Mouse (Mus musculus) leukemia stem cell, adult 10-12 weeks (primary cell): ENCODE measurements around the gene Matk. TPM values are rescaled to one million over a fixed set of nuclear protein-coding genes. Genes with fewer than 3 reads are reported as not detected.

ENCODE experiments used
- polyA plus RNA-seq: library from polyadenylated mRNA; stranded (reverse); fragments of >175 nt; gene quantifications from 2 replicates; pipeline ENCODE4 v1.2.3, GENCODE M21; 2012; ENCODE audit warnings: low replicate concordance

The Matk gene
- 4.8 and 18.9 TPM in 2 replicates for polyA plus RNA-seq

GRCm38 (mm10) chr10:81252424-81253419, at the start of gene Matk:
TSS of gene Matk (plus strand) at chr10:81252935.

GRCm38 (mm10) chr10:81230438-81231332, 22.1 kb upstream of the Matk start, which contains the start of gene Atcay:
TSS of gene Atcay (minus strand) at chr10:81230833.

GRCm38 (mm10) chr10:81232580-81233225, 20.0 kb upstream of the Matk start, which contains the start of gene Zfr2:
TSS of gene Zfr2 (plus strand) at chr10:81233155.

GRCm38 (mm10) chr10:81266211-81267105, 13.7 kb downstream of the Matk start, which contains the start of the genes Mrpl54 and Apba3:
TSS of gene Mrpl54 (minus strand) at chr10:81266934.
TSS of gene Apba3 (plus strand) at chr10:81266960.

GRCm38 (mm10) chr10:81291511-81292104, 38.9 kb downstream of the Matk start, which contains the start of gene Tjp3:
TSS of gene Tjp3 (minus strand) at chr10:81291581.

GRCm38 (mm10) chr10:81292554-81293333, 40.0 kb downstream of the Matk start, which contains the start of gene Pip5k1c:
TSS of gene Pip5k1c (plus strand) at chr10:81292963.

Other genes starting within 250 kb of the Matk start
- 0.27 and 0.35 TPM in 2 replicates for gene Gng7, start 238.0 kb upstream of the Matk start, polyA plus RNA-seq
- gene Diras1, start 227.3 kb upstream of the Matk start, polyA plus RNA-seq = not detected in 2 replicates
- 13.0 and 21.1 TPM in 2 replicates for gene Slc39a3, start 215.5 kb upstream of the Matk start, polyA plus RNA-seq
- gene Sgta, start 192.8 kb upstream of the Matk start, polyA plus RNA-seq = 204 and 220 TPM in 2 replicates
- 162 and 193 TPM in 2 replicates for gene Thop1, start 182.9 kb upstream of the Matk start, polyA plus RNA-seq
- gene Creb3l3, start 154.1 kb upstream of the Matk start, polyA plus RNA-seq = 0.35 TPM in 1 of 2 replicates, not detected in the other
- 498 and 833 TPM in 2 replicates for gene Map2k2, start 147.0 kb upstream of the Matk start, polyA plus RNA-seq
- 295 and 321 TPM in 2 replicates for gene Zbtb7a, start 117.7 kb upstream of the Matk start, polyA plus RNA-seq
- gene Pias4, start 85.0 kb upstream of the Matk start, polyA plus RNA-seq = 90.2 and 186 TPM in 2 replicates
- gene Eef2, start 76.3 kb upstream of the Matk start, polyA plus RNA-seq = 344 and 2,489 TPM in 2 replicates
- 53.3 and 169 TPM in 2 replicates for gene Dapk3, start 69.9 kb upstream of the Matk start, polyA plus RNA-seq
- not detected in 2 replicates for gene 4930442H23Rik, start 69.1 kb upstream of the Matk start, polyA plus RNA-seq
- gene Nmrk2, start 50.9 kb upstream of the Matk start, polyA plus RNA-seq = not detected in 2 replicates
- gene Atcay, start 22.1 kb upstream of the Matk start, polyA plus RNA-seq = 0.09 and 0.16 TPM in 2 replicates
- 1.6 and 1.7 TPM in 2 replicates for gene Zfr2, start 19.8 kb upstream of the Matk start, polyA plus RNA-seq
- 351 and 433 TPM in 2 replicates for gene Mrpl54, start 14.0 kb downstream of the Matk start, polyA plus RNA-seq
- 147 and 155 TPM in 2 replicates for gene Apba3, start 14.0 kb downstream of the Matk start, polyA plus RNA-seq
- 2.4 and 5.3 TPM in 2 replicates for gene Tjp3, start 38.6 kb downstream of the Matk start, polyA plus RNA-seq
- 189 and 253 TPM in 2 replicates for gene Pip5k1c, start 40.0 kb downstream of the Matk start, polyA plus RNA-seq
- 67.6 and 96.5 TPM in 2 replicates for gene Cactin, start 68.2 kb downstream of the Matk start, polyA plus RNA-seq
- 3.7 and 8.0 TPM in 2 replicates for gene Tbxa2r, start 75.8 kb downstream of the Matk start, polyA plus RNA-seq
- gene Gipc3, start 90.3 kb downstream of the Matk start, polyA plus RNA-seq = 1.3 and 2.0 TPM in 2 replicates
- 314 and 739 TPM in 2 replicates for gene Hmg20b, start 97.5 kb downstream of the Matk start, polyA plus RNA-seq
- 68.4 and 74.4 TPM in 2 replicates for gene Mfsd12, start 104.6 kb downstream of the Matk start, polyA plus RNA-seq
- gene 4930404N11Rik, start 112.9 kb downstream of the Matk start, polyA plus RNA-seq = 10.6 and 16.6 TPM in 2 replicates
- 99.5 and 103 TPM in 2 replicates for gene Fzr1, start 125.6 kb downstream of the Matk start, polyA plus RNA-seq
- gene Dohh, start 131.5 kb downstream of the Matk start, polyA plus RNA-seq = 206 and 254 TPM in 2 replicates
- 0.33 and 0.42 TPM in 2 replicates for gene Gm48551, start 131.5 kb downstream of the Matk start, polyA plus RNA-seq
- gene Gm48552, start 136.1 kb downstream of the Matk start, polyA plus RNA-seq = 3.7 and 10.5 TPM in 2 replicates
- gene Smim24, start 140.1 kb downstream of the Matk start, polyA plus RNA-seq = 0.68 and 2.2 TPM in 2 replicates
- gene Nfic, start 202.7 kb downstream of the Matk start, polyA plus RNA-seq = 206 and 375 TPM in 2 replicates
- gene Celf5, start 229.8 kb downstream of the Matk start, polyA plus RNA-seq = 0.23 and 0.60 TPM in 2 replicates
- 296 and 494 TPM in 2 replicates for gene Ncln, start 243.5 kb downstream of the Matk start, polyA plus RNA-seq
- gene S1pr4, start 247.2 kb downstream of the Matk start, polyA plus RNA-seq = 34.9 and 78.0 TPM in 2 replicates